ENCODE assay signal across 8 mouse cellular contexts in genomic region chr14:25585545-25586301, GRCm38 (mm10).
A peak's percentile ranks its signal among the peaks of the same experiment; 100 is the strongest.
DNase-seq lines count a peak whose midpoint lies in the region; ATAC-seq and TF ChIP-seq lines count a peak whose summit lies in the region.

No protein-coding gene starts in this region.

- intact Hi-C loops in left cerebral cortex, postnatal 4 days (cut with DNase I) = no loop called here

- peaks cover 10% of the 10 kb centered on the region for H3K36me3 ChIP-seq in lung, embryonic 15.5 days
- peaks cover 37% of the 10 kb centered on the region for H3K36me3 ChIP-seq in heart, postnatal 0 days (replicated peaks; ENCODE audit: control insufficient read depth, insufficient read depth, low read length)

- TF ChIP-seq EP300 in heart, postnatal 0 days (IDR thresholded peaks at IDR 0.05; ENCODE audit: low read depth) = no peak

- TF ChIP-seq CTCF in heart, postnatal 0 days (IDR thresholded peaks at IDR 0.05; ENCODE audit: low read depth) = no peak

- no peak overlapping the region for H3K4me3 ChIP-seq in lung, embryonic 15.5 days
- H3K4me3 ChIP-seq in heart, postnatal 0 days (ENCODE audit: low read depth, low read length) = no peak overlapping the region

- H3K4me2 ChIP-seq in lung, embryonic 15.5 days = no peak overlapping the region
- H3K4me2 ChIP-seq in heart, postnatal 0 days (ENCODE audit: low read depth, low read length) = no peak overlapping the region

- DNase-seq in lung, postnatal 10 days = no peak
- DNase-seq in embryo, embryonic 9.5 days (ENCODE audit: extremely low spot score) = peak; percentile 80
- peak; percentile 62 for DNase-seq in heart, postnatal 0 days (ENCODE audit: low spot score)
- peak; percentile 81 for DNase-seq in left cerebral cortex, postnatal 4 days
- DNase-seq in ovary, postnatal 14 days (ENCODE audit: low spot score) = peak; percentile 25
- DNase-seq in thymus, postnatal 36 days = no peak
- no peak for DNase-seq in thymus, postnatal 10 days (ENCODE audit: low spot score in 2 of 2)

- peak; percentile 39 for ATAC-seq in lung, embryonic 15.5 days (ENCODE audit: borderline replicate concordance, extremely low read depth, low FRiP score, low TSS enrichment)
- ATAC-seq in heart, postnatal 0 days (ENCODE audit: insufficient read depth, low read depth) = peak; percentile 69

- WGBS in lung, embryonic 15.5 days = 32% methylated on average over 21 of the region's 21 CpGs
- WGBS in heart, postnatal 0 days = 30% methylated on average over 21 of the region's 21 CpGs

- H3K27me3 ChIP-seq in lung, embryonic 15.5 days = no peaks in the 10 kb centered on the region
- no peaks in the 10 kb centered on the region for H3K27me3 ChIP-seq in heart, postnatal 0 days (ENCODE audit: control insufficient read depth, insufficient read depth, low read length)

- H3K9ac ChIP-seq in lung, embryonic 15.5 days = 0 out of 2 replicates have a peak overlapping the region, but pooled peaks have one; percentile 9
- no peak overlapping the region for H3K9ac ChIP-seq in heart, postnatal 0 days (replicated peaks; ENCODE audit: low read depth, low read length)

- peaks cover 45% of the 10 kb centered on the region for H3K4me1 ChIP-seq in lung, embryonic 15.5 days
- peaks cover 50% of the 10 kb centered on the region for H3K4me1 ChIP-seq in heart, postnatal 0 days (ENCODE audit: control insufficient read depth, insufficient read depth)

- H3K9me3 ChIP-seq in lung, embryonic 15.5 days = no peaks in the 10 kb centered on the region
- H3K9me3 ChIP-seq in heart, postnatal 0 days (replicated peaks; ENCODE audit: control insufficient read depth, low read length) = no peaks in the 10 kb centered on the region

- H3K27ac ChIP-seq in lung, embryonic 15.5 days = peak overlapping the region; percentile 89
- H3K27ac ChIP-seq in heart, postnatal 0 days (ENCODE audit: low read depth) = peak overlapping the region; percentile 93

Comparison
In these comparisons a context has a peak if more than half of its experiments do, and no peak if none do; other contexts are left out.
1. DNase-seq: peak in embryo, embryonic 9.5 days (single experiment), heart, postnatal 0 days (single experiment), left cerebral cortex, postnatal 4 days (single experiment) and ovary, postnatal 14 days (single experiment); none in lung, postnatal 10 days (single experiment), thymus, postnatal 36 days (0 of 2) and thymus, postnatal 10 days (0 of 2).